Mouse (Mus musculus): Measurements from ENCODE around the gene Tnfaip8l3.

Gene Tnfaip8l3

GRCm38 (mm10) chr9:53986972-53987371 is 81.2 kb downstream of the Tnfaip8l3 start:
- no peak for DNase-seq (ENCODE audit: low spot score)

- no peak for DNase-seq (ENCODE audit: low spot score)
Measured at GRCm38 (mm10) chr9:53984868-53985267, 83.3 kb downstream of the Tnfaip8l3 start.

DNA sequence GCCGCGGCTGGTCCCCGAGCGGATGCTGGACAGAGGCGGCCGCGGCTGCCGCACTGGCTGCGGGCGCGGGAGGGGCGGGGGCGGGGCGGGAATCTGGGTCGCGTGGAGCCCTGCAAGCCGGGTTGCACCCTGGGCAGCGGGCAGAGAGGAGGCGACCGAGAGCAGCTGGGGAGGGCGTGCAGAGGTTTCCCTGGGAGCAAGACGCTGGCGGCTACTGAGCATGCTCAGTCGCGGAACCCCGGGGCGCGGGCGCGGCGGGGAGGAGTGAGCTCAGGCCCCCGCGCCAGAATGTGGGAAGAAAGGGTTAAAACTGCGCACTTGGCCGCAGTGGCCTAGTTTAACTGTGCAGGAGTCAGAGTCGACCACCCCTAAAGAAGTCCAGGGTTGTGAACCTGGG is 93.1 kb downstream of the Tnfaip8l3 start, which contains the start of gene Elmod1:
Gene Elmod1, minus strand, starts transcription at position 180 of the 397 bp plus-strand sequence.
- no peak for DNase-seq (ENCODE audit: low spot score)

DNA sequence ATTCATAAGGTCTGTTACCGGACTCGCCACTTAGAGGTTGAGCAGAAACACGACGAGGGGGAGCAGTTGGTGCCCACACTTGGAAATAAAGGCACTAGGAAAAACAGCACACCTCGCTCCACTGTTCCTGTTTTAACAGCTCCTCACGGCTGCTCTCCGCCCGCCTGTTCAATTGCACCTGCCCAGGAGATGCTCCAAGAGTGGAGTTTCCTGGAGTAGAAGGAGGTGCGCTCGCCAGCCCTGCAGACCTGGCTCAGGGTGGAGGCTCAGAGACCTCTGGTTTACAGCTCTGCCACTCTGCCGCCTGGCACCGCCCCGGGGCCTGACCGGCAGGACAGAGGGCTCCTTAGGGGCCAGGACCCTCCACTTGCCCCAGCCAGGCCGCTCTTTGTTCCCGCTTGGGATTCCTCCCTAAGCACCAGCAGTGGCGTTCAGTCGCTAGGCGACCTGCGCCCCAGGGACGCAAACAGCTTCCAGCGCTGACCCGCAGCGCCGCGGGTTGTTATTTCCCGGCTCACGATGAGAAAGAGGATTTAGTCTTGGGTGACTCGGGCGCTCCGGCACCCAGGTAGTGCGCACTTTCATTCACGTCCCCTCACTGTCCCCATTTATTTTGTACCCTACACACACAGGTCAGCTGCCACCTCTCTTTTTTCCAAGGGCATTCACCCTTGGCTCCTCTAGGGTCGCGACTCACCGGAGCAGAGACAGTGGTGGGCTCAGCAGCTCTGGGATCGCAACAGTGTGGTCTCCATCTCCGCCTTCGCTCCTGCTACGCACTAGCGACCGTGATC is 93.7 kb downstream of the Tnfaip8l3 start:
- no peak for DNase-seq (ENCODE audit: low spot score)

- no peak for DNase-seq (ENCODE audit: low spot score)
Measured at GRCm38 (mm10) chr9:53973929-53974327, 94.3 kb downstream of the Tnfaip8l3 start.
